Mouse (Mus musculus) 416B (cell line): ENCODE measurements around the gene Olfr1377.
A peak's percentile ranks its signal among the peaks of the same experiment; 100 is the strongest.
"Not testable (repeated sequence)": the region's sequence is repeated elsewhere in the genome, so short reads cannot be mapped to it uniquely, and the experiment has no call there.

Experiments used
- DNase-seq: peaks from one replicate; pipeline ENCODE4 v3.0.0; 2011; ENCODE audit warnings: low read depth

Olfr1377 gene

DNA sequence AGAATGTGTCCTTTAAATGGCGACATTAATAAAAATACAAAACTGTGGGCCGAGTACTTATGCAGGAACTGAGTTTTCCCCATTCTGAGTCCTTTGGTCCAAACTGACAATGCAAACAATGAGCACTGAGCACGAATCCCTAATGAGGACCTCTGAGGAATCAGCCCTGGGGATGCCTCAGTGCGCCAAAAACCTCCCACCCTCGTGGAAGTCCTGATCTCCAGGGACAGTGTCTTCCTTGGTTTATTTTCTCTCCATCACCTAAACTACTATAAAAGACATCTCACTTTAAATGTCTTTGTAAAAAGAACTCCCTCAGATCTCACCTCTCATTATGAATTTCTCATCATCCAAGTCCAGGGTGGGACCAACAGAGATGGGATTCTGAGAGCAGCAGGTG is at the start of gene Olfr1377:
TSS of gene Olfr1377 (plus strand) at position 301 of the 400 bp plus-strand sequence.
- DNase-seq, result no peak

DNA sequence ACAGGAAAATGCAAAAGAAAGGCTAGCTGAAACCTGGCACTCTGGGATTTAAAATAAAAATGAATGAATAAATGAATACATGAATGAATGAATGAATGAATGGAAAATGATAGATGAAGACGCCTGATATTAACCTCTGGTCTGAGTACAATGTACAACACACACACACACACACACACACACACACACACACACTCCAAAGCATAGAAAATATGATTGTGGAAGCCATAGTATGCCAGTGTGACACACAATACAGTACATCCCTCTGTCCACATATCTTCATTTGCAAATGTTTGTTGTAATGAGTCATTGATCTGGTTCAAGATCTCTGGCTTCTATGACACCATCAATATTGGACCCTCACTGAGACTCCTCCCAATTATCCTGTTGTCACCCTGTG is 49.7 kb upstream of the Olfr1377 start:
- DNase-seq, result no peak

DNA sequence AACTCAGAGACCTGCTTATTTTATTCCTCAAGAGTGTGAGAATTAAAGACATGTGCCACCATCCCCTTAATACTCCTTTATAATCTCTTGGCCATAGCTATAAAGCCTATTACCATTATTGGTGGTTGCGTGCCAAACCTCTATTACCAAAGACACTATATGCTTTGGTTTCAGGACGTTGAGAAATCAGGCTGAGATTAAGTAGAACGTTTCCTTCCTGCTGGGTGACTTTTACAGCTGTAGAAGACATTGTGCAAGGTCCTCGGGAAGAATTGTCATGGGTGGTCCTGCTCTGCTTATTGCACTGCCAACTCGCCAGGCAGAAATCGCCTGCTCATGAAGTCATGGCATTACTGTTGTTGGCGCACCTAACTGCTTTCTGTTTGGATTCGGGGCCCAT is 43.3 kb upstream of the Olfr1377 start:
- DNase-seq, result peak; percentile 11

DNA sequence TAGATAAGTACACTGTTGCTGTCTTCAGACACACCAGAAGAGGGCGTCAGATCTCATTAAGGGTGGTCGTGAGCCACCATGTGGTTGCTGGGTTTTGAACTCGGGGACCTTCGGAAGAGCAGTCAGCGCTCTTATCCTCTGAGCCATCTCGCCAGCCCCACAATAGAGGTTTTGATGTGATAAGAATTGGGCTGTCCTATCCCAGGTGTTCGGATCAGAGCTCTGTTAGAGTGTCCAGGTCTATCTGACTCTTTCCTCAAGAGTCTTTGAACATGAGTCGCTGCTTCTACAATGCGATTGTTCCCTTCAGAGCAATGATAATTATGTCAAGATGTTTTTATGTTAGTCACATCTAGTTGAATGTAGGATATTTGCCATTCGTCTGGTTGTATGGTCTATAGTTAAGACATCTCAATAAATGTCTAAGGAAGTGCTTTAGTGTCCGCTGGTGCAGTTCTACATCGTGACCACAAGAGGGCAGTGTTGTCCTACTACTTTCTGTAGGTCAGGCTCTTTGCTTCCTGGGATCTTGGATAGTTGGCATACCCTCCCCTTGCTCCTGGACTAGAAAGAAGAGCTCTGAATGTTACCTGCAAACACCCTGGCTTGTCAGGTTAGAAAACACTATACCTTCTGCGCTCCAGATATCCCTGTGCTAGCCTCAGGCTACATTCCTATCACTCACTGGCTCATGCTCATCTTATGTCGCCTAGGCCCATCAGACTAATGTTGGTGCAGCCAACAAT is 42.0 kb upstream of the Olfr1377 start:
- peak; percentile 62 for DNase-seq

DNA sequence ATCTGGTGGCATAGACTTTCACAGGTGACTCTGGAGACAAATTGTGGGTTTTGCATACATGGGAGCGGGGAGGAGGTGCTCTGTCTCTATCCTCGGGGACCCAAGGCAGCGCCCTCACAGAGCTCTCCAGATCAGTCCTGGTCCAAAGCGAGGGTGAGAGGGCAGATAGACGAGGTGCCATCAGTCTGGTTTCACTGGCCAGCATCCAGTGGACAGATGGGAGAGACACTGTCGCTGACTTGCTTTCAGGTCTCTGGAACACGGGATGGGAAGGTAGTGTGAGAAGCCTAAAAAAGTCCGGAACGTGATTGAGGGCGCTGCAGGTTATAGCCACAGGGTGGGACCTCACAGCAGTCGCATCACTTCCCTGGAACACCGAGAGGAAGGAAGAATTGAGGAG is 39.4 kb upstream of the Olfr1377 start:
- DNase-seq, result no peak

DNA sequence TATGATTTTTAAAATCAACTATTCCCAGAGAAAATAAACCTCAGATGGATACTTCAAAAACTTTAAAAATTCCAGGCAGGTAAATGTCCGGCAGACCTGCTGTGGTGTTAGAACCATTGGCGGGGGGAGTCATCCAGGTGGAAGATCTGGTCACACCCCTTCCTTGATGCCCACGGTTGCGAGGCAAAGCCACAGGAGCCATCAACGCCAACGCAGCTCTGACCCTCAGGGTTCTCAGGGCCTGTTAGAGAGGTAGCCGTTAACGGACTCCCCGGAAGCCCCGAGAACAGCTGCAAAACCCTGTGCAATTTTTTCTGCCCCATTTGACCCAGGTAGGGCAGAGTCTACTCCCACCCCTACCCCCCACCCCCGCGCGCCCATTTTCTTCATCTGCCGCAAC is 38.3 kb upstream of the Olfr1377 start, which contains the start of gene 4933414I15Rik:
TSS of gene 4933414I15Rik (minus strand) at position 260 of the 400 bp plus-strand sequence.
- no peak for DNase-seq

DNA sequence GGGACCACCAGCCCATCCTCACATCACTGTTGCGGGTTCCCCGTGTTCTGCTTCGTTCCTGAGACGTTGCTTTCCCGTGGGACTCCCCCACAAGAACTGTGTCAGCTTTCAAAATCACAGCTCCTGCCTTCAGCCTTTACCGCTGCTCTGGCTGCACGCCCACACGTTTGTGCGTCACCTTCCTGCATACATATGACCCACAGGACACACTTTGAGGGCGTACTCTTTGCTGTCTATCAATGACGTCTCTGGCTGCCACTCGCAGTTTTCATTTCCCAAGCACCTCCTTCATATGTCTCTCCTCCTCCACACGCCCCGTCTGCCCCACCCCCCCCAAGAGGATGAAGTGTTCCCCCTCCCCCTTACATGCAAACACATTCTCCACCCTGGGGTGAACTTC is 29.5 kb upstream of the Olfr1377 start:
- no peak for DNase-seq

DNA sequence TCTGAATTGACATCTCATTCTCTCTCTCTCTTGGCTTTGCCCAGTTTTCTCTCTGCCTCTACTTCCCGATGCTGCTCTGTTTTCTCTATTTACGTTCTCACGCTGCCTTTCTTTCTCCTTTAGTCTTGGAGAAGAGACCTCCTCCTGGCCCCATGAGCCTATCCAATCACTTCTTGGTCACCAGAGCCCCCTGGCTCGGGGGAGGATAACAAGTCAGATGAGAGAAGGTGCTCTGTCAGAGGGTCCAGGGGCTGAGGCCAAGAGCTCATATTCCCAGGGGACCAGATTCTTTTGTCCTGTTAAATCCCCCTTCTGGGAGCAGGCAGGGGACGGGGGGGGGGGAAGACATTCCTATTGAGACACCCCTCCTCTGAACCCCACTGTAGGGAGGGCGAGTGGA is 28.1 kb upstream of the Olfr1377 start, which contains the start of gene Prop1:
TSS of gene Prop1 (minus strand) at position 101 of the 400 bp plus-strand sequence.
- no peak for DNase-seq

DNA sequence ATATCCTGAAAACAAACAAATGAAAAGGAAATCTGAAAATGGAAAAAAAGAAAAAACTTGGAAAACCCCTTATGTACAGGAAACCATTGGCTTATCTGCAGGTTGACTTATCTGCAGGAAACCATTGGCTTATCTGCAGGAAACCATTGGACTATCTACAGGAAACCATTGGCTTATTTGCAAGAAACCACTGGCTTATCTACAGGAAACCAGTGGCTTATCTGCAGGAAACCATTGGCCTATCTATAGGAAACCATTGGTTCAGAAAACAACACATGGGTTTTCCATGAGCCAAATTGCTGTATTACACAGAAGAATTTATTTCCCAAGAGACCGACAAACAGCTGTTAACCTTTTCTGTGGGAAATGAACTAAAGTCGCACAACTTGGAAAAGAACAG is 16.9 kb upstream of the Olfr1377 start:
- peak; percentile 59 for DNase-seq

DNA sequence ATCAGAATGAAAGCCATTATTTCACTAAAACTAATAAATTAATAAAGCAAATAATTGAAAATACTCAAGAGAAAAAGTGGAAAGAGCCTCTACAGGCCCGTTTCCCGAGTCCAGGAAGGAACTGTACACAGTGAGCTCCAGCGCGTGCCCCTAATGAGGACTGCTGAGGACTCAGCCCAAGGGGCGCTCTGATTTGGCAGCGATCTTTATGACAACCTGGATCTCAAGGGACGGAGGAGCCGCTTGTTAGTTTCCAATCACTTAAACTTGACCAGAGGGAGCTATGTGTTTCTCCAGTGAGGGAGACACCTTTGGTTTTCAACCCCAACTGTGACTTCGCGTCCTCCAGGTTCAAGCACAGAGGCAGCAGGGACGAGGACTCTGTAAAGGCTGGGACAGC is 15.5 kb upstream of the Olfr1377 start, which contains the start of gene Olfr1378:
TSS of gene Olfr1378 (plus strand) at position 301 of the 400 bp plus-strand sequence.
- DNase-seq, result no peak

DNA sequence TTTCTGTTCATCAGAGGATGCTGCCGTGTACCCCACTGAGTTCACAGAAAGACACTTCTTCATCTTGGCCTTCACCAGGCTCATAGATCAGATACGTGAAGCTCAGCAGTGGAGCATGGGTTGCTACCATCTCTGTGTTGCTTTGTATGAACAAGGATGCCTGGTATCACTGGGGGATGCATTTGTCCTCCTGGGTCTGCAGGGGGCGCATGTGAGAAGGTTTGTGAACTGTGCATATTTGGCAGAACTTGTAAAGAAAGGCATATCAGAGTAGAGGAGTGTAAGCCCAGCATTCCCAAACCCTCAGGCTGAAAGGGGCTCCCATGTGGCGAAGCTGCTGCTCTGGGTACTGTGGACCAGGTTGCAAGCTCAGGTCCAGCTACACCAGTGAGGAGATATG is 4.6 kb upstream of the Olfr1377 start:
- no peak for DNase-seq

DNA sequence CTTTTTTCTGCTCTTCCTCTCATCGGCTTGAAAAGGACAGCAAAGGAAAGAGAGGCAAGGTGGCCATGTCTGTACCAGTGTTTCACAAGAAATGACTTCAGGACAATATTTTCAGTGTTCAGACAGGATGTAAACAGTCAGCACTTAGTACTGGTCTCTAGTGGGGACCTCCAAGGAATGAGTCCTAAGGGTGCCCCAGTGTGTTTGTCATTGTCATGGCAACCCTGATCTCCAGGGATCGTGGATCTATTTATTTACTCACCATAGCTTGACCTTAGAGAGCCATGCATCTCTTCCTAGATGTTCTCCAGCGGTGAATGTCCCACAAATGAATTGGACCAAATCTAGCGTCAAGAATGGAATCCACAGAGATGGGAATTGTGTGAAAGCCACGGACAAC is 21.5 kb downstream of the Olfr1377 start, which contains the start of gene Olfr51:
TSS of gene Olfr51 (plus strand) at position 301 of the 400 bp plus-strand sequence.
- no peak for DNase-seq

DNA sequence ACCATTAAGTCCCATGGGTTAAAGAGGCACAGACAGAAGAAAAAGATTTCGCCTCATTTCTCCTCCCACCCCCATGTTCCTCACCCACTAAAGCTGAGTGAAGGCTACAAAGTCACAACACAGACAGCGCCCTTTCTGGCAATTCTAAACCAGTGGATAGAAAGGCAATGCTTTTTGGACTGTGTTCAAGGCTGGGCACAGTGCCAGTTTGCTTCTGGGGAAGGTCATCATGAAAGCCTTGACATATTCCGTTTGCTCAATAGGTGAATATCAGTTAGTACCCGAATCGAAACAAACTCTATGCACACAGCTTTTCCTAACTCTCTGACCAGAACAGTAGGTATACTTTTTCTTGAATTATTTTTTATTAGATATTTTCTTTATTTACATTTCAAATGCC is 30.1 kb downstream of the Olfr1377 start:
- no peak for DNase-seq

DNA sequence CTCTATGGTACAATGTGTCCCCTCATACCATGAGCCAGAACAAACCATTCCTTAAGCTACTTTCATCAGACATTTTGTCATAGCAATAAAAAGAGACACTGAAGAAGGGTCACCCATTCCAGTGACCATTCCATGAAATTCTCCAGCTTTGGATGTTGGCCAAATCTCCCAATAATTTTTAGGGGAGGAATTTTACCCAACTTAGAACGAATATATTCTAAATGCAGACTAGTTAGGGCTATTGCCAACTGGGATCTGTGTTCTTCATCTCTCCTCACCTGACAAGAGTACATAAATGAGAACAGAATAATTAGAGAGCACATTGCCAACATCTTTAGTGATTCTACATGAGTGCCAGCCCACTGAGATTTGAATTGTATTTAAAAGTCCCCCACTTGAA is 32.2 kb downstream of the Olfr1377 start, which contains the start of gene Olfr54:
TSS of gene Olfr54 (plus strand) at position 301 of the 400 bp plus-strand sequence.
- DNase-seq, result no peak

DNA sequence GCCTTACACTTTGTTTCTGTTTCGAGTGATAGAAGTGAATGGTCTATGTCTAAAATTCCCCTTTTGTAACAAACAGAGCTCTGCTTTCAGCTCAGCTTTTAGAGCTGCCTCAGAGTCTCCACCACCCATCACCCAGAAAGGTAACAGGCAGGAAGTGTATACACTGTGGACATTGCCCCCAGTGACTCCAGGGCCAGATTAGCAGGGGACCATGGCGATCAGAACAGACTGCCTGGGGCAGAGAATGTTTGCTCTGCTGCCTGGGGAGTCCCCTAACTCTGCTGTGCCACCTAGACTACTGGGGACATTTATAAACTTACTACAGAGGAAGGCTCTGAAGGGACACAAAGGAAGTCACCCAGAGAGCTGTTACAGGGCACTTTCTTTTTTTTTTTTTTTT is 34.6 kb downstream of the Olfr1377 start:
- no peak for DNase-seq

DNA sequence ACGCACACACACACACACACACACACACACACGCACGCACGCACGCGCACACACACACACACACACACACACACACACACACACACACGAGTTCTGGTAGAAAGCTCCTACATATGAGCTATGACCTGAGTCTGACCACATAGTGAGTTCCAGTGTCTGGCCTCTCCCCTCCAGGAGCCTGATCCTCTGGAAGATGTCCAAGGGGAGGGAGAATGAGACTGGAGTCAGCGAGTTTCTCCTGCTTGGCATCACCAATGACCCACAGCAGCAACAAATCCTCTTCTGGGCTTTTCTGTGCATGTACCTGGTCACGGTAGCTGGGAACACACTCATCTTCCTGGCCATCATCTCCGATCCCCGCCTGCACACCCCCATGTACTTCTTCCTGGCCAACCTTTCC is 45.0 kb downstream of the Olfr1377 start:
- DNase-seq, result not testable (repeated sequence)

DNA sequence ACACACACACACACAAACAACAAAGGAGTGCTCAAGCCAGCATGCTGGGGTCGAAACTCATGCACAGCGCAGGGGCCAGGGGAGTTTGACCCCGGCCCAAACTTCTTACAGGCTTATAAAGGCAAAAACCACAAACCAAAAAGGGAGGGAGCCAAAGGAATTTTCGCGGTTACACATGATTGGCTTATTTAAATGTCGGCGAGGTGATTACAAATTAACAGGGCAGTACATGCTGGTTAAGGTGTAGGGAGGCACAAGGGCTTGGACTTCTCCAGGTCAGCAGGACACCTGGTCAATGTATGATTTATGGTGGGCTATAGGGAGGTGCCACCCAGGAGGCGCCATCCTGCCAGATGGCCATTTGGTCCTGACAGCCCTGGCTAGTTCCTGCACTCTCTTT is 47.6 kb downstream of the Olfr1377 start:
- not testable (repeated sequence) for DNase-seq

DNA sequence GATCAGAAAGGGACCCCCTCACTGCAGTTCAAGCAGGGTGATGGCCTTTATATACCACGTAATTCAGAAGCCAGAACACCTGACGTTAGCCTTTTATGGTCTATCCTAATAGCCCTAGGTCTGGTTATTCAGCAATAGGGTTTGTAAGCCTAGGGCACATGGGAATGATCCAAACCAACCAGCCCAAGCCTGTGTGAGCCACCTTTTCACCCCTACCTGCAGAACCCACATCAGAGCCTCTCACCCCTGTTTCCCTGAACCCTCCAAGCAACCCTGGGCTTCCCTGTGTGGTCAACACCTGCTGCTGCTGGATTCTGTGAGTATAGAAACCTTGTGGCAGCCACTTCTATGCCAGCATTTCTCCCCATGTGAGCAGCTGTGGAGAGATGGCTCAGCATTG is 48.5 kb downstream of the Olfr1377 start:
- no peak for DNase-seq

DNA sequence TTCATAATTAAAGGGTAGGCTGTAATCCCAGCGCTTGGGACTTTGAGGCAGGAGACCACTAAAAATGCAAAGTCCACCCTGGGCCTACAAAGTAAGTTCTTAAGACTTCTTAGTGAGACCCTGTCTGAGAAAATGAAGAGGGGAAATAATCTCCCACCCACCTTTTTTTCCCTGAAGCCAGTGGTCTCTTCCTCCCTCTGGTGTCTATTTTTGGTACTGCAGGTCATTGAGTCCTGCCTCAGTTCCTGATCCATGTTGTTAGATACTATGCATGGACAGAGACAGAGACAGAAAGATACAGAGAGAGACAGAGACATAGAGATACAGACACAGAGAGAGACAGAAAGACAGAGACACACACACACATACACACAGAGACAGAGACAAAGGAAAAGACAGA is 51.1 kb downstream of the Olfr1377 start:
- DNase-seq, result no peak

DNA sequence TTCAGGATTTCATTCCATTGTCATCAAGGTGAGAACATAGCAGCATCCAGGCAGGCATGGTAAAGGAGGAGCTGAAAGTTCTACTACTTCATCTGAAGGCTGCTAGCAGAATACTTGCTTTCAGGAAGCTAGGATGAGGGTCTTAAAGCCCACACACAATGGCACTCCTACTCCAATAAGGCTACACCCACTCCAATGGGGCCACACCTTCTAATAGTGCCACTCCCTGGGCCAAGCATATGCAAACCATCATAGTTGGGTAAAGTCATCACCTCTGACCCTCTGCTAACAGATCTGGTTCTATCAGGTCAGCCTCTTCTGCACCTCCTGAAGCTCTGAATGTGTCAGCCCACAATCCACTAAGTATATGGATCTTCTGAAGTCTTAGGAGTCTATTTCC is 52.4 kb downstream of the Olfr1377 start:
- not testable (repeated sequence) for DNase-seq

DNA sequence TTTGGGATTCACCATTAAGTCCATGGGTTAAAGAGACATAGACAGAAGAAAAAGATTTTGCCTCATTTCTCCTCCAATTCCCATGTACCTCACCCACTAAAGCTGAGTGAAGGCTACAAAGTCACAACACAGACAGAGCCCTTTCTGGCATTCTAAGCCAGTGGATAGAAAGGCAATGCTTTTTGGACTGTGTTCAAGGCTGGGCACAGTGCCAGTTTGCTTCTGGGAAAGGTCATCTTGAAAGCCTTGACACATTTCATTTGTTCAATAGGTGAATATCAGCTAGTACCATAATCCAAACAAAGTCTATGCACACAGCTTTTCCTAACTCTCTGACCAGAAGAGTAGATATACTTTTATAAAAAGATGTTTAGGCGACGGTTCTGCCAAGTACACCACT is 54.2 kb downstream of the Olfr1377 start:
- no peak for DNase-seq
